Mouse (Mus musculus): ENCODE measurements around the gene Cmpk1. TPM values are rescaled to one million over a fixed set of nuclear protein-coding genes. Genes with fewer than 3 reads are reported as not detected.

Gene Cmpk1
- polyA plus RNA-seq, 1 experiment from 2014 or later, result 120 TPM

Other genes starting within 250 kb of the Cmpk1 start
- gene Gm12830, start 165.5 kb downstream of the Cmpk1 start, polyA plus RNA-seq (2015; fragmentation: Nextera tagmentation; extraction: Ambion mirVana), result not detected in 2 replicates
- gene Foxd2, start 78.4 kb downstream of the Cmpk1 start, polyA plus RNA-seq (2015; fragmentation: Nextera tagmentation; extraction: Ambion mirVana), result 0.05 TPM in 1 of 2 replicates, not detected in the other
- not detected in 2 replicates for gene Foxe3, start 61.2 kb downstream of the Cmpk1 start, polyA plus RNA-seq (2015; fragmentation: Nextera tagmentation; extraction: Ambion mirVana)
- 10.2 and 10.9 TPM in 2 replicates for gene Stil, start 12.9 kb upstream of the Cmpk1 start, polyA plus RNA-seq (2015; fragmentation: Nextera tagmentation; extraction: Ambion mirVana)
- 0.08 and 0.13 TPM in 2 replicates for gene Tal1, start 69.2 kb upstream of the Cmpk1 start, polyA plus RNA-seq (2015; fragmentation: Nextera tagmentation; extraction: Ambion mirVana)
- 2.8 and 3.5 TPM in 2 replicates for gene Pdzk1ip1, start 101.5 kb upstream of the Cmpk1 start, polyA plus RNA-seq (2015; fragmentation: Nextera tagmentation; extraction: Ambion mirVana)
- not detected in 2 replicates for gene Cyp4x1, start 147.0 kb upstream of the Cmpk1 start, polyA plus RNA-seq (2015; fragmentation: Nextera tagmentation; extraction: Ambion mirVana)

Measured in thymus, postnatal 0 days (tissue).